Mouse (Mus musculus) liver, adult 2 months (tissue): Measurements from ENCODE around the gene Tmem199. TPM values are rescaled to one million over a fixed set of nuclear protein-coding genes. Genes with fewer than 3 reads are reported as not detected.

ENCODE experiments used
- DNase-seq: peaks from one replicate; pipeline ENCODE4 v3.0.0-alpha.2; 2011; ENCODE audit warnings: low read depth, low spot score; ENCODE audit errors: extremely low read depth
- H3K27ac ChIP-seq: fragments of 200-500 bp; replicated peaks from 2 replicates; pipeline ENCODE4 v1.5.1; 2012; ENCODE audit warnings: low read depth, mild to moderate bottlenecking, control low read depth, inconsistent platforms, low read length; ENCODE audit not compliant: insufficient read depth
- H3K27me3 ChIP-seq: fragments of 200-500 bp; 2 replicates; pipeline ENCODE4 v1.6.1; 2012; ENCODE audit warnings: mild to moderate bottlenecking, moderate library complexity, low read length, inconsistent platforms; ENCODE audit not compliant: control insufficient read depth, insufficient read depth
- H3K36me3 ChIP-seq: fragments of 200-500 bp; 2 replicates; pipeline ENCODE4 v1.6.1; 2012; ENCODE audit warnings: low read length, inconsistent platforms; ENCODE audit not compliant: control insufficient read depth, insufficient read depth
- H3K4me1 ChIP-seq: fragments of 200-500 bp; 2 replicates; pipeline ENCODE4 v1.6.1; 2011; ENCODE audit warnings: low read length; ENCODE audit not compliant: control insufficient read depth, insufficient read depth
- H3K4me3 ChIP-seq: fragments of 200-500 bp; 2 replicates; pipeline ENCODE4 v1.5.1; 2011; ENCODE audit warnings: low read depth, mild to moderate bottlenecking, control low read depth, low read length, moderate library complexity; ENCODE audit not compliant: insufficient read depth
- H3K79me2 ChIP-seq: fragments of 200-500 bp; 2 replicates; pipeline ENCODE4 v1.6.1; 2012; ENCODE audit warnings: inconsistent platforms, mild to moderate bottlenecking, low read length, moderate library complexity; ENCODE audit not compliant: control insufficient read depth, insufficient read depth
- H3K9ac ChIP-seq: fragments of 200-500 bp; 2 replicates; pipeline ENCODE4 v1.6.1; 2012; ENCODE audit warnings: low read depth, mild to moderate bottlenecking, control low read depth, inconsistent platforms, low read length
- CTCF ChIP-seq: fragments of 200-500 bp; IDR thresholded peaks from 2 replicates; pipeline ENCODE4 v1.5.1; 2011; ENCODE audit warnings: low read depth, low read length, control low read depth
- POLR2A ChIP-seq: fragments of 200-500 bp; IDR thresholded peaks from 2 replicates; pipeline ENCODE4 v1.6.1; 2011; ENCODE audit warnings: low read length, control low read depth; ENCODE audit not compliant: insufficient read depth; ENCODE audit errors: extremely low read depth
- WGBS: fragments of 180-500 bp; shearing (Covaris S2); methylation state at CpG from one replicate; pipeline ENCODE4 v1.1.7; 2018; 5-methylcytosine and 5-hydroxymethylcytosine counted together
- polyA plus RNA-seq: library from polyadenylated mRNA; depleted of rRNA; stranded (reverse); fragments of >200 nt; gene quantifications from 2 replicates; pipeline ENCODE4 v1.2.3, GENCODE M21; 2012; rRNA removed
- total RNA-seq: library from RNA; depleted of rRNA; stranded (reverse); fragments of >200 nt; gene quantifications from 2 replicates; pipeline ENCODE4 v1.2.3, GENCODE M21; 2014; rRNA removed

Tmem199 gene
- total and polyA plus RNA-seq, 2 experiments, result 6.1 to 7.7 TPM

DNA sequence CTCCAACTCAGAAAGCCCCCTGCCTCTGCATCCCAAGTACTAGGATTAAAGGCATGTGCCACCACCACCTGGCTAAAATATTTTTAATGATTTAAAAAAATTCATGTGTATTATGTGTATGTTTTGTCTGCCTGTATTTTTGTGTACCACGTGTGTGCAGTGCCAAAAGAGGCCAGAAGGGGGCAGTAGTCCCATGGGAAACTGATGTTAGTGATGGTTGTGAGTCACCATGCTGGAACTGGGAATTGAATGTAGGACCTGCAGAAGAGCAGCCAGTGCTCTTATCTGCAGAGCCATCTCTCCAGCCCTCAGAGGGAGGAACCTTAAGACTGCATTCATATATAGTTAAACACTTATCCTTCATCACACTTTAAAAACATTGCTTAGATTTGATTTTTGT is 50.1 kb downstream of the Tmem199 start:
- no peak for TF ChIP-seq POLR2A
- TF ChIP-seq CTCF, result peak; percentile 29; the same call in 1 of the 2 replicates
- 85% methylated on average over 1 of the region's 1 CpGs for whole genome bisulfite sequencing
- no peak for DNase-seq

DNA sequence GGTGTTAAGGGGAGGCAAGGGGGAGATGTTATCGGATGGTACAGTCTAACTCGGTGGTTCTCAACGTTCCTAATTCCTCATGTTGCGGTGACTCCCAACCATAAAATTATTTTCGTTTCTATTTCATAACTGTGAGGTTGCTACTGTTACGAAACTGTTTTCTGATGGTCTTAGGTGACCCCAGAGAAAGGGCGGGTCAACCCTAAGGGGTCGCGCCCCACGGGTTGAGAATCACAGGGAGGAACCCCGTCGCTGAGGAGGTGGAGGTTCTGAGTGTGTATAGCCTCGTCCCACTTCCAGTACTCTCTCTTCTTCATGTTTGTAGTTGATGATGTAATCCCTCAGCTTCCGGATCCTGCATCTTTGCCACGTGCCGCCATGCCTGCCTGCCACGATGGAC is 53.2 kb downstream of the Tmem199 start:
- Histone ChIP-seq H3K36me3 (no peaks in the 10 kb centered on the region), H3K4me3 (no peak overlapping the region), H3K27ac (no peak overlapping the region), H3K27me3 (no peaks in the 10 kb centered on the region), H3K9ac (no peak overlapping the region), H3K79me2 (no peaks in the 10 kb centered on the region), H3K4me1 (no peaks in the 10 kb centered on the region)
- WGBS, result 64% methylated on average over 17 of the region's 17 CpGs
- no peak for TF ChIP-seq POLR2A
- TF ChIP-seq CTCF, result no peak
- DNase-seq, result no peak

More for the DNA sequence above, 50.1 kb downstream of the Tmem199 start:
- Histone ChIP-seq H3K27me3 (no peaks in the 10 kb centered on the region), H3K79me2 (no peaks in the 10 kb centered on the region), H3K4me3 (no peak overlapping the region), H3K36me3 (no peaks in the 10 kb centered on the region), H3K9ac (no peak overlapping the region), H3K4me1 (peaks cover 4% of the 10 kb centered on the region; the same call in 1 of the 2 replicates), H3K27ac (no peak overlapping the region)

Other genes starting within 250 kb of the Tmem199 start
- gene BC030499, start 221.3 kb downstream of the Tmem199 start, total RNA-seq, result 0.18 and 0.27 TPM in 2 replicates
- gene BC030499, start 221.3 kb downstream of the Tmem199 start, polyA plus RNA-seq, result 0.11 and 0.13 TPM in 2 replicates
- gene Spag5, start 210.6 kb downstream of the Tmem199 start, total RNA-seq, result 0.54 and 0.83 TPM in 2 replicates
- 0.15 and 0.19 TPM in 2 replicates for gene Spag5, start 210.6 kb downstream of the Tmem199 start, polyA plus RNA-seq
- gene Aldoc, start 189.2 kb downstream of the Tmem199 start, total RNA-seq, result 15.8 and 16.9 TPM in 2 replicates
- 8.8 and 19.1 TPM in 2 replicates for gene Aldoc, start 189.2 kb downstream of the Tmem199 start, polyA plus RNA-seq
- 6.6 and 8.6 TPM in 2 replicates for gene Pigs, start 183.8 kb downstream of the Tmem199 start, total RNA-seq
- gene Pigs, start 183.8 kb downstream of the Tmem199 start, polyA plus RNA-seq, result 34.9 and 35.5 TPM in 2 replicates
- 5.5 and 7.2 TPM in 2 replicates for gene Unc119, start 168.7 kb downstream of the Tmem199 start, total RNA-seq
- gene Unc119, start 168.7 kb downstream of the Tmem199 start, polyA plus RNA-seq, result 7.7 and 12.7 TPM in 2 replicates
- gene Foxn1, start 125.6 kb downstream of the Tmem199 start, total RNA-seq, result not detected in 2 replicates
- gene Foxn1, start 125.6 kb downstream of the Tmem199 start, polyA plus RNA-seq, result not detected in 2 replicates
- 0.65 and 1.9 TPM in 2 replicates for gene Slc13a2, start 90.0 kb downstream of the Tmem199 start, total RNA-seq
- 4.7 and 5.6 TPM in 2 replicates for gene Slc13a2, start 90.0 kb downstream of the Tmem199 start, polyA plus RNA-seq
- 36.2 and 38.0 TPM in 2 replicates for gene Slc46a1, start 46.5 kb downstream of the Tmem199 start, total RNA-seq
- 133 and 146 TPM in 2 replicates for gene Slc46a1, start 46.5 kb downstream of the Tmem199 start, polyA plus RNA-seq
- gene Sarm1, start 14.4 kb downstream of the Tmem199 start, total RNA-seq, result 0.09 and 0.34 TPM in 2 replicates
- 0.21 and 0.24 TPM in 2 replicates for gene Sarm1, start 14.4 kb downstream of the Tmem199 start, polyA plus RNA-seq
- gene Vtn, start 13.1 kb downstream of the Tmem199 start, total RNA-seq, result 2,089 and 2,597 TPM in 2 replicates
- gene Vtn, start 13.1 kb downstream of the Tmem199 start, polyA plus RNA-seq, result 3,152 and 3,193 TPM in 2 replicates
- 0.34 and 0.37 TPM in 2 replicates for gene Sebox, start 8.7 kb downstream of the Tmem199 start, total RNA-seq
- 0.36 and 0.91 TPM in 2 replicates for gene Sebox, start 8.7 kb downstream of the Tmem199 start, polyA plus RNA-seq
- 63.5 and 67.5 TPM in 2 replicates for gene Poldip2, start within 50 bp of the Tmem199 start, total RNA-seq
- gene Poldip2, start within 50 bp of the Tmem199 start, polyA plus RNA-seq, result 77.6 and 80.9 TPM in 2 replicates
- gene Tnfaip1, start 24.2 kb upstream of the Tmem199 start, total RNA-seq, result 11.5 and 14.4 TPM in 2 replicates
- gene Tnfaip1, start 24.2 kb upstream of the Tmem199 start, polyA plus RNA-seq, result 13.9 and 16.7 TPM in 2 replicates
- 107 and 120 TPM in 2 replicates for gene Ift20, start 24.2 kb upstream of the Tmem199 start, total RNA-seq
- gene Ift20, start 24.2 kb upstream of the Tmem199 start, polyA plus RNA-seq, result 80.7 and 84.2 TPM in 2 replicates
- gene Tmem97, start 38.6 kb upstream of the Tmem199 start, total RNA-seq, result 102 and 123 TPM in 2 replicates
- gene Tmem97, start 38.6 kb upstream of the Tmem199 start, polyA plus RNA-seq, result 76.5 and 91.6 TPM in 2 replicates
- gene Nlk, start 185.2 kb upstream of the Tmem199 start, total RNA-seq, result 7.0 and 7.5 TPM in 2 replicates
- 4.8 and 5.5 TPM in 2 replicates for gene Nlk, start 185.2 kb upstream of the Tmem199 start, polyA plus RNA-seq
- 13.4 and 14.1 TPM in 2 replicates for gene Ccnq, start 239.6 kb upstream of the Tmem199 start, total RNA-seq
- gene Ccnq, start 239.6 kb upstream of the Tmem199 start, polyA plus RNA-seq, result 23.4 and 27.9 TPM in 2 replicates